Mouse (Mus musculus): ENCODE measurements around the gene Bicra.

- no peak for TF ChIP-seq CTCF (IDR thresholded peaks at IDR 0.05; ENCODE audit: control insufficient read depth, insufficient read depth, insufficient replicate concordance, low read depth, low read length)
- TF ChIP-seq POLR2A (IDR thresholded peaks at IDR 0.05; ENCODE audit: control insufficient read depth, low read depth, low read length): no peak
Measured at GRCm38 (mm10) chr7:15954978-15955443, 92.7 kb downstream of the Bicra start.
